Mouse (Mus musculus) layer of hippocampus, postnatal 25 days (tissue): ENCODE data around the gene Tbc1d14. TPM values are rescaled to one million over a fixed set of nuclear protein-coding genes. Genes with fewer than 3 reads are reported as not detected.

Source experiments
- DNase-seq, 2 experiments: peaks; one replicate each; pipeline ENCODE4 v3.0.0; 2022; ENCODE audit warnings: mixed read lengths in 2 of 2, low spot score in 1 of 2; ENCODE audit errors: extremely low spot score in 1 of 2
- total RNA-seq, 2 experiments: library from RNA; stranded (reverse); gene quantifications; 2 replicates each; pipeline ENCODE4 v1.2.3; 2021

The Tbc1d14 gene
- total RNA-seq, 2 experiments from 2014 or later = 92.4 to 104 TPM

GRCm38 (mm10) chr5:36515558-36515957 lies 77.5 kb downstream of the Tbc1d14 start:
- DNase-seq = no peak

- no peak for DNase-seq
These were observed 78.0 kb downstream of the Tbc1d14 start for GRCm38 (mm10) chr5:36515126-36515525.

- no peak for DNase-seq
These were observed 82.1 kb downstream of the Tbc1d14 start for GRCm38 (mm10) chr5:36510956-36511355.

GRCm38 (mm10) chr5:36508351-36508750 lies 84.7 kb downstream of the Tbc1d14 start:
- no peak for DNase-seq

- DNase-seq = no peak
These were observed 87.4 kb downstream of the Tbc1d14 start for GRCm38 (mm10) chr5:36505643-36506042.

- DNase-seq = no peak
These were observed 87.8 kb downstream of the Tbc1d14 start for GRCm38 (mm10) chr5:36505235-36505634.

- no peak for DNase-seq
These were observed 98.4 kb downstream of the Tbc1d14 start for GRCm38 (mm10) chr5:36494709-36495108.

- no peak for DNase-seq
These were observed 99.2 kb downstream of the Tbc1d14 start for GRCm38 (mm10) chr5:36493919-36494318.

GRCm38 (mm10) chr5:36489225-36489624 lies 103.9 kb downstream of the Tbc1d14 start:
- no peak for DNase-seq

GRCm38 (mm10) chr5:36485306-36485705 lies 107.8 kb downstream of the Tbc1d14 start:
- no peak for DNase-seq

GRCm38 (mm10) chr5:36484171-36484990 lies 108.7 kb downstream of the Tbc1d14 start, which contains the start of the genes Tada2b and Ccdc96:
Tada2b (minus strand) TSS chr5:36484285.
Ccdc96 (plus strand) TSS chr5:36484588.
- peak; percentile 84 to 91 for DNase-seq

- peak; percentile 25 to 38 for DNase-seq
These were observed 109.6 kb downstream of the Tbc1d14 start for GRCm38 (mm10) chr5:36483203-36484101.

- DNase-seq = no peak
These were observed 112.0 kb downstream of the Tbc1d14 start for GRCm38 (mm10) chr5:36481114-36481513.

GRCm38 (mm10) chr5:36480398-36480797 lies 112.7 kb downstream of the Tbc1d14 start:
- DNase-seq = no peak

- DNase-seq = no peak
These were observed 113.3 kb downstream of the Tbc1d14 start for GRCm38 (mm10) chr5:36479735-36480134.

GRCm38 (mm10) chr5:36478540-36479420 lies 114.3 kb downstream of the Tbc1d14 start:
- DNase-seq = no peak

GRCm38 (mm10) chr5:36477486-36477885 lies 115.6 kb downstream of the Tbc1d14 start:
- DNase-seq = no peak

GRCm38 (mm10) chr5:36474283-36474682 lies 118.8 kb downstream of the Tbc1d14 start:
- peak in 1 of 2 experiments; percentile 71 for DNase-seq

- DNase-seq = no peak
These were observed 120.0 kb downstream of the Tbc1d14 start for GRCm38 (mm10) chr5:36472876-36473655.
